Mouse (Mus musculus) layer of hippocampus, adult 18-20 months (tissue): Measurements from ENCODE around the gene Asb2. TPM values are rescaled to one million over a fixed set of nuclear protein-coding genes. Genes with fewer than 3 reads are reported as not detected.
A peak's percentile ranks its signal among the peaks of the same experiment; 100 is the strongest.

Source experiments
- DNase-seq, 2 experiments: peaks; one replicate each; pipeline ENCODE4 v3.0.0; 2022; ENCODE audit warnings: low spot score in 2 of 2
- total RNA-seq, 2 experiments: library from RNA; stranded (reverse); gene quantifications; 2 replicates each; pipeline ENCODE4 v1.2.3; 2021

Gene Asb2
- total RNA-seq, 2 experiments from 2014 or later = 1.8 to 2.1 TPM

DNA sequence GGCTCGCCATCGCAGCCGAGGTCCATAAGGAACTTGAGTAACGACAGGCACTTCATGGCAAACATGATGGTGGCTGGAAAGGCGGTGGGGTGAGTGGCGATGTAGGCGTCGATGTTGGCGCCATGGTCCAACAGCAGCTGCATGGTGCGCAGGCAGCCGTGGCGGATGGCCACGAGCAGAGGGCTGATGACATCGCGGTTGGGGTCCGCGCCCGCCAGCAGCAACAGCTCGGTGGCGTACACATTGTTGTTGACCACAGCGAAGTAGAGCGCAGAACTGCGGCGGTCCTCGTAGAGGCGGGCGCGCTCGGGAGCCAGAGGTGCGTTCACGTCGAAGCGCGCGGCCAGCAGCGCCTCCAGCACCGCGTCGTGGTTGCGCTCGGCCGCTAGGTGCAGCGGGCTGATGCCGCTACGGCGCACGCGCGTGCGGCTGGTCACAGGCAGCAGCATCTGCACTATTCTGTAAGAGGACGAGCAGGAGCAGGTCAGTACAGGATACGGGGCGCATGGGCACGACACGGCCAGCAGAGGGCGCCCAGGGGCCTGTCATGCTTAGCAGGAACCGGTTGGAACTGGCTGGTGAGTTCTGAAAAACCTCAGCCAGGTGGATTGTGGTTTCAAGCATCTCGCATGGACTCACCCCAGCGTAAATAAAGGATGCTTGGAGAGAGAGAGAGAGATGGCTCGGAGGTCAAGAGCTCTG lies 30.5 kb downstream of the Asb2 start:
- peak; percentile 67 to 89 for DNase-seq

DNA sequence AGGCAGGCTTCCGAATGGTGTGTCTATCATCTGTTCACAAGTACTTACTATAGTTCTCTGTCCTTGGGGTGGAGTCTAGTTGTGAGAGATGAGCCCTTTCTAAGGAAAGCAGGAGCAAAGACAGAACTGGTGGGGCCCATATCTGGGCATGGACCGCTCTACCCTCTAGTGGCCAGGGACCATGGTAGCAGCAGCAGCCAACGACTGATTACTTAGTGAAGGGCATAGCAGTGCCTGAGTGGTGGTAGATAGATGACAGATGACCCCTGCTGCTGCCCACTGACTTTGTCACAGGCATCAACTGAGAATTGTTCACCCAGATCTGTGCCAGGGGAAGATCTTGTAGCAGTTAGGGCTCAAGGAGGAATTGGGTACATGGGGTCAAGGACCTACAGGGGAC lies 33.0 kb downstream of the Asb2 start:
- peak in 1 of 2 experiments; percentile 42 for DNase-seq

DNA sequence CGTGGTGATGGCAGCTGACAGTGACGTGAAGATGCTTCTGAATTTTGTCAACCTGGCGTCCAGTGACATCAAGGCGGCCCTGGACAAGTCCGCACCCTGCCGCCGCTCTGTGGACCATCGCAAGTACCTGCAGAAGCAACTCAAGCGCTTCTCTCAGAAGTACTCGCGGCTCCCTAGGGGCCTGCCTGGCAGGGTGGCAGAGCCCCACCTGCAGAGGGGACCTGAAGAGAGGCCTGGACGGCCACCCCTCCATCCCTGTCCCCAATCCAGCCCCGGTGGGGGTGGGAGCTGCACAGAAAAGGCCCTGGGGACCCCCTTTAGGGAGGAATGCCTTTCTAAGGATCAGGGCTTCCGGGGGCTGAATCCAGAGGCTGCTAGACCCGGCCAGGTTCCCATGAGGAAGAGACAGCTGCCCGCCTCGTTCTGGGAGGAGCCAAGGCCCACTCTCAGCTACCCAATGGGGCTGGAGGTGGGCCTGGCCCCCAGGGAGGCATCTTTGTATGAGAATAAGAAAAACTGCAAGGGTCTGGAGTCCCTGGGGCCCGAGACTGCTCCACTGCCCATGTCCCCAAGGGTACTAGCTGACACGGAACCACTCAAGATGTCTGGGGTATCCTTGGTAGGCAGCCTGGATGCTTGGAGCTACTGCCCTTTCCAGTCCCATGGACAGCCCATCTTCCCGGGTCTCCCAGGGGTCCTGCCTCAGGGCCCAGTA lies 39.8 kb downstream of the Asb2 start:
- DNase-seq = no peak

DNA sequence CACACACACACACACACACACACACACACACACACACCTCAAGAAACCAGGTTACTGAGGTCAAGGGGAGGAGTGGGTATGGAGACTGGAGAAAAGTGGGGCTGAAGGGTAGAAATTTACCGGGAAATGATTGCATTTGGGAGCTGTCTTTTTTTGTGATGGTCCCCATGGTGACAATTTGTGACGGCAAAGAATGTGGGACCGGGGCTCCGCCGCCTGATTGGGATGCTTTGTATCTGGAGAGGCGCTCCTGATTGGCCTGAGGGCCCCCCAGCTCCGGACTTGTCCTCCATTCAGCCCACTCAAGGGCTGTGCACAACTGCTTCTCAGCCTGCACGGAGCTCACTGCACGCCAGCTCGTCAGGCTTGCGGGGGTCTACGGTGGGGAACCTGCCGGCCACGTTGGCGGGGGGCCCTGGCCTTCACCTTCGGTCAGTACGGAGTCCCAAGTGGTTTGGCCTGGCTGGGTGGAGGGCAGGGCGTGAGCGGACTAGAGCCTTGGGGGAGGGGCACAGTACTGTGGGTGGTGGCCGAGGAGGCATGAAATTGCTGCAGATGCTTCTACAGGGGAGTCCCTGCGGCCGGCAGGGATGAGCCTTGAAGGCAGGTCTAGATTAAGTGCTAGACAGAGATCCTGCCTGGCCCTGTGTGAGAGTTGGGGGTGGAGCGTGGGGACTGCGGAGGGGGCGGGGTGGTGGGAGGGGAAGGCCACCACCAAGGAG lies 41.0 kb downstream of the Asb2 start:
- no peak for DNase-seq

DNA sequence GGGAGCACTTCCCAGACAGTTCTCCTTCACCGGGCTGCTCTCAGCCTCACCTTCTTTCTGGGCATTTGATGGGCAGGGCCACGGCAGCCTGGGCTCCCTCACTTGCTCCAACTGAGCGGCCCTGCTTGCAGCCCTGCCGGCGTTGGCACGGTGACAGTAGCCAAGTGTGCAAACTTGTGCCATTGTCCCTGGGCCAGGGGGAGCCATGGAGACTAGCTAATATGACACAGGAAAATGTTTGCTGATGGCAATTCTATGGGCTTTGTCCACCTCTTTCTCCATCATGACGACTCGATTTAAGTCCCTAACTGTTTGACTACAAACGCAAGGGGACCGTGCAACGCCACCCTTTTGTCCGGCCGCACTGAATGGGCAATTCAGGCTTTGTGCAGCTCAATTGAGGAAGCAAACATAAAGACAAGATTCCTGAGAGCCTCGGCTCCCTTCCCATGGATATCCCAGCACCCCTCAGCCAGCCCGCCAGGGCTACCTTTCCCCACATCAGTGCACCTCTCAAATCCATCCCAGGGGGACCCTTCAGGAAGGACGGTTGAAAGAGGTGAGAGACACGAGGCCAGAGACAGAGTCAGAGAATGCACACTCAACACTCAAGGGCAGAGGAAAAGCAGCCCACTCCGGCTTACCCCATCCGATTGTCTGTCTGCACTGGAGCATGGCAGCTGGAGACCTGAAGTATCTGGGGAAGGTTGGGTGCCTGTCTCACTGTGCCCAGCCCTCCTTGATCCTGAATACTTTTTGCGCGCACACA lies 41.7 kb downstream of the Asb2 start:
- no peak for DNase-seq

- DNase-seq = no peak
Measured at GRCm38 (mm10) chr12:103313274-103313673, 42.5 kb downstream of the Asb2 start.

- DNase-seq = no peak
Measured at GRCm38 (mm10) chr12:103311921-103312320, 43.9 kb downstream of the Asb2 start.

DNA sequence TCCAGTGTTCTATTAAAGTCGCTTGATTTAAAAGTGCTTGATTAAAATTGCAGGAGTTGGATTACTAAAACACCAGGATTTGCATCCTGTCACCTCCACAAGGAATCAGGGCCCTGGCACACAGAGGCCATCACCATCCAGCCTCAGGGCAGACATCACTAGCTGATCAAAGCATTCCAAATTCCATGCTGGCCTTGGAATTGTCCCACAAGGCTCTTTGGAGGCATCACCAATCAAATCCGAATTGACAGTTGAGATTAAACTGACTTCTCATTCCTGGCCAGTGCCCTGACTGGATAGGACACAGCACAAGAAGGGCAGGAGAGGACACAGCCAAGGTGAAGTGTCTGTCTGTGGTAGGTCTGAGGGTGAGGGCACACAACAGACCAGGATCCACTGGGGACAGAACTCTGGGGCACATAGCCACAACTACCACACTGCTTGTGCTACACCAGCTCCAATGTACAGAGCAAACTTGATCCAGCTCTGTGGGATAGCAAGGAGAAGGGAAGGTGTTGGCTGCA lies 45.0 kb downstream of the Asb2 start, which contains the start of gene Fam181a:
Fam181a (plus strand) TSS at position 232 of the 524 bp plus-strand sequence.
- DNase-seq = no peak

GRCm38 (mm10) chr12:103306720-103307119 lies 49.1 kb downstream of the Asb2 start:
- peak in 1 of 2 experiments; percentile 45 for DNase-seq

DNA sequence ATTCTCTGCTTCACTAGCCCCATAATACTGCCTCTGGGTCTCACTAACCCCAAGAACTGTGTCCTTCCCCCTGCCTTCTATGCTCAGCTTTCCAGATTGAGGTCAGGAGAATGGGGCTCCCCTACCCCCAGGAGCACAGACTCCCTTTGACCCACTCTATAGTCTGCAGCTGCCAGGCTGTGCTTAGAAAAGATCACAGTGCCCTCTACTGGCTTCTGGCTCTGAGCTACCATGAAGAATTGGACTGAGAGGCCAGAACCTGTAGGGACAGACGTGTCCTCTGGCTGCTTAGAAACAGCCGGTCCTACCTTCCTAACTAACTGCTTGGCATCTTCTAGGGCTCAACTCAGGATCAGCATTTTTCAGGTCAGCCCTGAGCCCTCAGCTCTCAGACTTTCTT lies 49.6 kb downstream of the Asb2 start:
- DNase-seq = peak in 1 of 2 experiments; percentile 53

DNA sequence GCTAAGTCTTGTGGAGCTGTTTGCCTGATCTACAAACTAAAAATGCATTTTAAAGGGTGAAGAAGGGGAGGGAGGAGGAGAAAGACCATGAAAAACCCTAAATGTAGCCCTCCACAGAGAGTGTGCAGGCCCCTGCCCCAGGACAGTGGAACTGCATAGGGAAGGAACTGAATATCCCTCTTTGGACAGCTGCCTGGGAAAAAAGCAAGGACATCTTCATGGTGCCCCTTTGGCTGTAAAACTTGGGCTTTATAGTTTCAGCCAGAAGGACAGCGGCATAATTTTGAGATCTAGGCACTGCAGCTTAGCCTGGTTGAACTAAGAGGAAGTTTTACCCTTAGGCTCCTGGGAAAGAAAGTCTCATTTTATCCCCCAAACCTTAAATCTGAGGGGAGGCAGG lies 52.8 kb downstream of the Asb2 start:
- no peak for DNase-seq

DNA sequence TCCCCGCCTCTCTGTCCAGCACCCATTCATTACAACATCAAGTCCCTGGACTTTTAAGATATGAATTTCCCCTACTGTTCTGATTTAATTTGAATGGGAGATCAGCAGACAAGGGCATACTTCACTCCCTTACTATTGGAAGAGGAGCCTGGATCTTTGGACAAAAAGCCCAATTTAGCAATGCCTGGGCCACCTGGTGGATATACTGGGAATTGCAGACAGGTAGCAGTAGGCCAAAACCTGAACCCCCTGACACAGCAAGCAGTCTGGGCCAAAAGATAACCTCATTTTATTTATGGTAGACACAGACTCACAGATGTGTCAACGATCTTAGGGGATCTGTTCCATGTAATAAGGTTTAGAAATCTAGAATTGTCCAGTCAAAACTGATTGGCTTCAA lies 54.2 kb downstream of the Asb2 start:
- DNase-seq = peak; percentile 34 to 81

GRCm38 (mm10) chr12:103300493-103300892 lies 55.3 kb downstream of the Asb2 start:
- no peak for DNase-seq

DNA sequence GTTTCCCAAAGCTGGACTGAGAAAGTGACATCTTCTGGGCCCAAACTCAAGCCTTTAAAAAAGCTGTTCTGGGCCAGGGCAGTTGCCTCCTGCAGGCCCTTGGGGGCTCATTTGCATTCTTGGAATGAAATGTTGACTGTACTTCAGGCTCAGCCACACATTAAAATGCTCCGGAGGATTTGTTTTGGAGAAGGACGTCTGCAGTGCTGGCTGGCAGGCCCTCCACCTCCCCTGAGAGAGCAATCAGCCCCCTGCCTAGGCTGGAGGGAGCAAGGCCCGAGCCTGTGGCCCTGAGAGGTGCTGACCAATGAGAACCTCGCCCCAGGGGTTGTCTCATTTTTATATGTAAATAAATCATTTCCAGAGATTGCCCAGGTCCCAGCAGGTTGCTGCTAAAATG lies 59.5 kb downstream of the Asb2 start:
- DNase-seq = peak in 1 of 2 experiments; percentile 19

GRCm38 (mm10) chr12:103292366-103292765 lies 63.4 kb downstream of the Asb2 start:
- DNase-seq = no peak

- no peak for DNase-seq
Measured at GRCm38 (mm10) chr12:103287276-103287675, 68.5 kb downstream of the Asb2 start.

DNA sequence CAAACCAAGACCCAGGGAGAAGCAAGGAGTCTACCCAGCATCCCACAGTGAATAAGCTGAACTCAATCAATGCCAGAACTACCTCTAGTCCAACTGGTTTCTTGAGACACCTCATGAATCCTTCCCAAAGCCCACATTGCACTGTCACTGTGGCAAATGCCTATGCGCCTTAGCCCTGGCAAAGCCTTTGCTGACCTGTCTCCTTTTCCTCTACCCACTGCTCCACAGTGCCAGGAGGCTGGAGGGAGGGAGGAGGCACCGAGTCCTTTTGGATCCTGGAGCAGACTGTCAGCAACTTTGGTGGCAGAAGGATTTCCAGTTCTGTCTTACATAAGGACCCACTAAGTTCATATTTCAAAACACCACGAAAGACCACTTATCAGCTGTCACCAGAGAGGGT lies 72.4 kb downstream of the Asb2 start:
- no peak for DNase-seq

DNA sequence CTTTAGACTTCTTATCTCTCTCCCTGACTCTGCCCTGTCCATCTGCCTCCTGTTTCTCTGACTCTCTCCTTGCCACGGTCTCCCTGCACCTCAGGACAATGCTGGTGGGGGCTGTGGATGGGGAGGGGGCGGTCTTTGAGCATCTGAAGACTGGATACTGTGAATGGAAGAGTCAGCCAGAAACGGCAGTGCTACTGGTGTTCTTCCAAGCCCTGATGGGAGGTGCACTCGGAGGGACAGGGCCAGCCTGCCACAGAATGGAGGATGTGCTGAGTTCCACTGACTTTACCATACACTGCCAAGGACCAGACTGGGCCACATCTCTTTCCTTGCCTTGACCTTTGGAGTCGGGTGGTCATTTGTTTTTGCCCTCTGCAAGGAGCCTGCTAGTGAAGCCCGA lies 72.9 kb downstream of the Asb2 start:
- DNase-seq = no peak

DNA sequence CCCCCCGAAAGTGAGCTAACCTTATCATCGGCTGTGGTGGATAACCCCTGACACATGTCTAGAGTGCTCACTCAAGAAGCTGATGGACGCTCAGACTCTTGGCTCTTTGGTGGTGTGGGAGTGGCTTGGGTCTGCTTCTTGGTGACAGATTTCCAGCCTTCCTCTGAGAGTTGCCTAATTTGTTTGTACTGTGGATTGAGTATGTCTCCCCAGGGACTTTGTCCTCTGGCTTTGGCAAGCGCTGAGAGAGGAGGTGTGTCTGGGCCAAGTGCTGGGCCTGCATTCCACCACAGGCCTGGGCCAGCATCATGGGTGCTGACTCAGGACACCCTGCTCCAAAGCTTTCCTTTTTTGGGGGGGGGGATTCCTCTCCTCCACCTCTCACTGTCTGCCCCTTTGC lies 73.9 kb downstream of the Asb2 start:
- no peak for DNase-seq

DNA sequence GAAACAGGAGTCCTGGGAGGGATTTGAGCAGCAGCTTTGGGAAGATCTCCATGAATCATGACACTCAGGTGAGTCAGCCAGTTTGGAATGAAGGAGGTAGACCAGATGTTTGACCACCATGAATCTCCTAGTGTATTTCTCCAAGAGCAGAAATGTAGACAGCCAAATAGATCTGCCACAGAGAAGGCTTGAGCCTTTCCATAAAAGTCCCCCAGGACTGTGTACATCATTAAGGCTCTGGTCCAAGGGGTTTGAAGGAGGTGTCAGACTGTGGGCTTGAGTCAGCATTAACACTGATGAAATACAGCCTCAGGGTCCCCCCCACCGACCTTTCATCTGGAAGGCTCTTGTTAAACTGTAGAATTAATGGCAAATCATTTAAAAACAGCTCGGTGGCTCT lies 74.3 kb downstream of the Asb2 start:
- no peak for DNase-seq

DNA sequence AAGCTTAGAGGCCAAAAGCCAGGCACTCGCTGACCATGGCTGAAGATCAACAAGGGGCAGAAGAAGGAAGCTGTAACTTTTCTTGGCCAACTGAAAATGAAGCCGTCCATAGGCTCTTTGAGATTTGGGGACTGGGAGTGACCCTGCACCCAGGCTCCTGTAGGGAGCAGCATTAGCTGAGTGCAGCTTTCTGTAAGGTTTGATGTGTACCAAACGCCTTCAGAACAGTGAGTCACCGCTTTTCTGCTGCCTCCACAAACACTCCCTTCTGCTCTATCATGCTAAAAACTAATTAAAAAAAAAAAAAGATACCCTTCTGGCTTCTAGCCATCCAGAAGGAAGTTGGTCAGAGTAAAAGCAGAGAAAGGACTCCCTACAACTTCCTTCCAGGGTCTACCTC lies 79.4 kb downstream of the Asb2 start:
- DNase-seq = peak; percentile 49 to 78
